Mouse (Mus musculus) right cerebral cortex, postnatal 10 days (tissue): ENCODE results near the gene Saal1.
"Not testable (repeated sequence)": the region's sequence is repeated elsewhere in the genome, so short reads cannot be mapped to it uniquely, and the experiment has no call there.

ENCODE experiments used
- DNase-seq, 2 experiments: peaks; one replicate each; pipeline ENCODE4 v3.0.0; 2021; ENCODE audit warnings: low spot score in 2 of 2

Saal1 gene

GRCm38 (mm10) chr7:46710390-46710844 is at the start of gene Saal1:
Saal1 (minus strand) TSS chr7:46710680.
- peak; percentile 89 to 92 for DNase-seq

- no peak for DNase-seq
Observed at GRCm38 (mm10) chr7:46751490-46751889, 41.0 kb upstream of the Saal1 start, which contains the start of gene Saa2. Saa2 (plus strand) TSS chr7:46751790.

- no peak for DNase-seq
Observed at GRCm38 (mm10) chr7:46748459-46748858, 38.0 kb upstream of the Saal1 start.

- no peak for DNase-seq
Observed at GRCm38 (mm10) chr7:46746381-46746780, 35.9 kb upstream of the Saal1 start.

DNA sequence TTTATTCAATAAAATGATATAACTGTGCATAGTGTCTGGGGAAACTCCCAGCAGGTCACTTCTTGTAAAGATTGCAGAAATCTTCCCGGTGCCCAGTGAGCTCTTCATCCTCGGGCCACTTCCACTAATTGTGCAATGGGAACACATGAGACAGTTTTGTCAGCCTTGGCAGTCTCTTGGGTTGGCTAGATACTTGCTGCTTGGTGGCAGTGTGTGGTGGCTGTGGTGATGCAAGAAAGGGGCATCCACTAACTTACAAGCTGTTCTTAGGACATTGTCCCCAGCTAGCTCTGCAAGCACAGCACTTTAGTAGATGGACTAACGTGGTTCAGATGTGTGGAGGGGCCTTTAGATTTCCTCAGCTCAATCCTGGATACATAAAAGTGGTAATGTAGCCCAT is 35.3 kb upstream of the Saal1 start:
- DNase-seq: no peak

DNA sequence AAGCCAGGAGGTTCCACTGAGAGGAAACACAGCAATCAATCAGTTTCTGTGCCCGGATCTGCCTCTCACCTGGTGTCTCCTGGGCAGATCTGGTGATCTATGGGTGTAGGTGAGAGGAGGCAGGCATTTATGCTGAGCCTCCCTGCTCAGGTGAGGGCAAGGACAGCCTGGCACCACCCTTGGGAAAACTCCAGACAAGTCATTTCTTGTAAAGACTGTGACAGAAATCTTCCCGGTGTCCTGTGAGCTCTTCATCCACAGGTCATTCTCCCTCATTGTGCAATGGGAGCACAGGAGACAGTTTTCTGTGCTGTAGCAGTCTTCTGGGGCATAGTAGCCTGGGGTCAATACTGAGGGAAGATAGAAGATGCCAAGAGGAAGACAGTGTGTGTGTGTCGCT is 32.4 kb upstream of the Saal1 start, which contains the start of gene Saa1:
TSS of gene Saa1 (minus strand) at position 101 of the 400 bp plus-strand sequence.
- DNase-seq: not testable (repeated sequence)

GRCm38 (mm10) chr7:46740041-46740440 is 29.6 kb upstream of the Saal1 start:
- DNase-seq: not testable (repeated sequence)

DNA sequence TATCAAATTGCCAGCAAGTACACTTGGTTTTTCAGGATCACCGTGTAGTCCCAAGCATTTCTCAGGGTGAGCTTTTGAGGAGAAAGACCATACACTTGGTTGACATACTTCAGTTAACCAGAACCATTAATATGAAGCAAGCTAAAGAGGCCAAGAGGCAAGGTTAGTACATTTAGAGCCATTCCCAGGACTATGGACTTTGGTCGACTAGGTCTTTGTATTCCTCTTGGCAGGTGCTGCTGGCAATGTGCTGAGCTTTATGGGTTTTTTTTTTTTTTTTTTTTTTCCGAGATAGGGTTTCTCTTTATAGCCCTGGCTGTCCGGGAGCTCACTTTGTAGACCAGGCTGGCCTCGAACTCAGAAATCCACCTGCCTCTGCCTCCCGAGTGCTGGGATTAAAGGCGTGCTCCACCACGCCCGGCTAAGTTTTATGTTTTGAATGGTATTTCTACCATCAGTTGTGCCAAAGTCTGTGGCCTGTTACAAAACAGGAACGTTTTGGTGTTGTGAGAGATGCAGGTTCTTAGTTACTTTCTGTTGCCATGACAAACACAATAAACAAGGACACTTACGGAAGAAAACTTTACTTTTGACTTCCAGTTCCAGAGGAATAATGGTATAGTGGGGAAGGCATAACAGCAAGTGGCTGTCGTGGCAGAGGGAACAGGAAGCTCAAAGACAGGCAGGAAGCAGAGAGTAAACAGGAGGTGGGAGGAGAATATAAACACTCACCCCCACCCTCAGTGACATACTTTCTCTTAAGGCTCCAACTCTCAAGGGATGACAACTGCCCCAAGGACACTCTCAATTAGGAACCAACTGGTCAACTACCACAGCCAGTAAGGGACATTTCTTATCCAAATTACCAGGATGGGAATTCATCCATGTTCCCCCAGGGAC is 28.3 kb upstream of the Saal1 start:
- no peak for DNase-seq

DNA sequence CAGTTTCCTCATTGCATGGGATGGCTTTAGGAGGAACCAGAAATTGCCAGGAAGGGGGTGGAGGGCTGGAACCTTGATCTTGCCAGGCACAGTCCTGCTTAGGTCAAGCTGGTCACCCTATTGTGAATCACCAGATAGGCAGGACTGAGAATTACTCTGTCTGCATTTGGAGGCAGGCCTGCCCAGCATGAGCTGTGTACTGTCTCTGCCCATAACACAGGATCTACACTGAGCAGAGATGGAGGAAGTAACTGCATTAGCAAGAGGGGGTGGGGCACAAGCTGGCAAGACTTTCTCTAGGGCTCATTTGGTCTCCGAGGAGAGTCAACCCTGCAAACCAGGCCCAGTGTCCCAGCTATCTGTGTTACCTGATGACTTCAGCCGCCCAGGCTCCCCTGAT is 24.5 kb upstream of the Saal1 start:
- DNase-seq: no peak

DNA sequence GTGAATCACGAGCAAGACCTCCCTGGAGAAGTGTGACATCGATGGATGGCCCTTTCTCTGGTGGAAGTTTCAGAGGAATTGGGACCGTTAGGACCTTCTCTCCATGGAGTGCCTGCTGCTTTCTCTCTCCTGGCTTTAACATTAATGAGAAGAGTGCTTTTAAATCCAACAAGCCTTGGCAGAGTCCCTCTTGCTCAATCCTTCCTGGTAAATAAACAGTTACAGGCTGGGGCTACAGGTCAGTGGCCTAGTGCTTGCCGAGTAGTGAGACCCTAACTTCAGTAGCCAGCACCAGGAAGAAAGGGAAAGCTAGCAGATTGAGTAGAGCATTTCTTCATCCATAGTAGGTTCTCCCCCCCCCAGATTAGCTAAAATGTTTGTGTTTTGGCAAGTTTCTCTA is 22.0 kb upstream of the Saal1 start, which contains the start of gene Saa4:
TSS of gene Saa4 (minus strand) at position 146 of the 400 bp plus-strand sequence.
- no peak for DNase-seq

- DNase-seq: no peak
Observed at GRCm38 (mm10) chr7:46727584-46727983, 17.1 kb upstream of the Saal1 start.

DNA sequence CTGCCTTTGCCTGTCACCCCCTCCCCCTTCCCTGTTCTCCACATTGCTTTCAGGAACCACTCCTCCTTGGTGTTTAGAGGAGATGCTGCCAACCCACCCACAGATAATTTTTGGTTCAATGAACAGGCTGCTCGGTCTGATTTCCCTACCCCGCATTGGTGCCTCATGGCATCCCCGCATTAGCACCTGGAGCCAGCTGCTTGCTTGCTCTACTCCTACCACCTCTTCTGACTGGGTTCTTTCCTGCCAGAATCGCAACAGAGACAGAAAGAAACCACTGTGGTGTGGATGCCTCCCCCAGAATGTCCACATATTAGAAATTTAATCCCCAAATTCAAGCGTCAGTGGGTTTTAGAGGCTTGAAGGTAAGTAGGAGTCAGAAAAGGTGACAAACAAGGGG is 13.9 kb upstream of the Saal1 start:
- no peak for DNase-seq

DNA sequence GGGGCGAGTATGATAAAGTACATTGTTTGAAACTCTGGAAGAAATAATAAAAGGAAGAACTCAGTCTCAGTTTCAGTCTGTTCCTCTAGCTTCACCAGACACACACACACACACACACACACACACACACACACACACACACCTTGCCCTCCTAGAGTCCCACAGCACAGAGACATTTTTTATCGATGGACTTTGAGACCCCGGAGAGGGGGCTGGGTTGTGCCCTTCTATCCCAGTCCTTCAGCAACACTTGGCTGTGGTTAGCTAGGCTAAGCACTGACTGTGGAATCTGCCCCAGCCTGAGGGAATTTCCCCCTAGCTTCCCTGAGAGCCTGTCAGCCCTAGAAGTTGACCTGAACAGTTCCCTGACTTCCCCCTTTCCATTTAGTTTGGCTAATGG is 13.4 kb upstream of the Saal1 start:
- no peak for DNase-seq

GRCm38 (mm10) chr7:46723354-46723753 is 12.9 kb upstream of the Saal1 start:
- DNase-seq: no peak

- DNase-seq: no peak
Observed at GRCm38 (mm10) chr7:46720460-46720859, 10.0 kb upstream of the Saal1 start.

DNA sequence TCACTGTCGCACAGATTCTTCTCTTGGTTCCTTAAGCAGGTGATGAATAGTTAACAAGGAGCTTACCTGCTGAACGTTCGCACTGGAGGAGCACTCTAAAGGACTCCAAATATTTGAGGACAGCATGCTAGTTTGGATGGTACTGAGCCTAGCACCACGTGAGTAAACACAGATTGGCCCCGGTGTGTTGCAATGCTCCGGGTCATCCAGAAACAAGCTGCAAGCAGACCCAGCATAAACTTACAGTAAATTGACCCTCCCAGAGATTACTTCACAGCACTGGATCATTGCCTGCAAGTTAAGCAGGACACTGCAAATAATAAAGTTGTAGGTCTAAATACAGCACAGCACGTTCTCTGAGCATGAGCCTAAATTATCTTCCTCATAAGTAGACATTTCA is 9.0 kb upstream of the Saal1 start:
- no peak for DNase-seq

- peak; percentile 35 to 42 for DNase-seq
Observed at GRCm38 (mm10) chr7:46718591-46719270, 8.3 kb upstream of the Saal1 start.

DNA sequence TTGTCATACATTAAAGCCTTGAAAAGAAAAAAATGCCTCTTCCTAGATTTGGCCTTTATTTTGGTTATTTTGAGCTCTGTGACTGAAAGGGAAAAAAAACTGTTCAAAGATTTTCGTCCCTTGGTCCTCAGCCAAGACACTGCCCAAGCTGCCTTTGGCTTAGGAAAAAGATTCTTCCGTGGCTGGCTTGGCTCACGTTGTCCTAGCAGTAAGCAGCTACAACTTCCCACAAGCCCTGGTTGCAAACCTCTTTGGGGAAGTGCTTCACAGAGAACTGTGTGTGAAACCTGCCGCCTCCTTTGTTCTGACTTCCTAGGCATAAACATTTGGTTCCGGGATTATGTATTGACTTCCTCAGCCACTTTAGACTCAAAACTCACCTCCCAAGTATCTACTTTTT is 6.4 kb upstream of the Saal1 start:
- peak in 1 of 2 experiments; percentile 41 for DNase-seq

- no peak for DNase-seq
Observed at GRCm38 (mm10) chr7:46715600-46715999, 5.1 kb upstream of the Saal1 start, which contains the start of gene Saa3. Saa3 (minus strand) TSS chr7:46715700.

DNA sequence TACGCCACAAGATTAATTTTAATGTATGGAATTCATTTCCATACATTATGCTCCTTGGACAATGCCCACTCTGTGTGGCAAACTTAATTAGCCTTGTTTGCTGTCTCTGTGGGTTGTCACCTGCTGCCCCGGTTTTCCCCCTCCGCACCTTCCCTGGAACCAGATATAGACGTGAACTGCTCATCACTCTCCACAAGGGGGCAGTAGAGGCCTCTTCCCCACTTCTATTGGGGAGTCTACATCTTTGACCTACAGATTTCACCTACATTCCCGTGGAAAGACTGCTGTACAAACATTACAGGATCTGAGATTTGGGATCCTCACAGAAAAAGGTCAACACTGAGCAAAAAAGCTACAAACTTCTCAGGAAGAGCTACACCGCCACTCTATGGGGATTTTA is 4.0 kb upstream of the Saal1 start:
- DNase-seq: peak; percentile 40 to 69

DNA sequence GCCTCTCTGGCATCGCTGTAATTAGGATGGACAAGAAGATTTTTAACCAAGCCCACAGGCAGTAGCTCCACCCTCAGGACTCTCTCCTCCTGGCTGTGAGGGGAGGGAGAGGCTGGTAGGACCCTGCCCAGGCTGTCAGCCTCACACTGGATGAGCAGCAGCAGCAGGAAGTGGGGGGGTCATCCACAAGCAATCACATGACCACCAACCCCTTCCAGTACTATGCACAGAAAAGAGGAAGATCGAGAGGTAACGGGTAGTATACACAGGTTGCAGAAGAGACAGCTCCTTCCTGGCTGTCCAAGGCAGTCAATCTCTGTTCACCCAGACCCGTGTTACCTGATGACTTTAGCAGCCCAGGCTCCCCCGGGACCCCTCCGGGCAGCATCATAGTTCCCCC is 1.8 kb upstream of the Saal1 start:
- no peak for DNase-seq

DNA sequence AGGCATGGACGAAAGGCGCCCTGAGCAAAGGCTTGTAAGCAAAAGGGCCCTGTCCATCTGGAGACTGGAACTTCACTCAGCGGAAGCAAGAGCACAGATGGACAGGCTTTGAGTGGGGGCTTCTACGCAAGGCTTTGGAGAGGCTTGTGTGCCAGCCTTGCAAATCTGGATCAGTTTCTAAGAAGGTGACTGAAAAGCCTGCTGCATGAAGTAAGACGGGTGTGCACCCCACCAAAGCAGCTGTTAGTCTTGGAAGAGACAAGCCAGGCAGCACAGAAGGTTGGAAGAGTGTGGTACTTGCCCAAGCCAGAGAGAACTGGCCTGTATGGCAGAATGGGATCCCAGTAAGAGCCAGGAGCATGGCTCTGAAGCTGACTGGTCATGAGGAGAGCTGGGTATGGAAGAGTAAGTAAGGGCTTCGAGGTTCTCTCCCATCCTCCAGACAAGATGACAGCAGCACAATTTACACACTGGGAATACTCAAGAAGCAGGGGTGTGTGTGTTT is 9.9 kb downstream of the Saal1 start:
- no peak for DNase-seq
